Mouse (Mus musculus) myocyte (in vitro differentiated cells): ENCODE results near the gene Akr1c12. TPM values are rescaled to one million over a fixed set of nuclear protein-coding genes. Genes with fewer than 3 reads are reported as not detected.

Experiments
- H3K27me3 ChIP-seq: one replicate; pipeline ENCODE4 v1.6.1; 2011; ENCODE audit not compliant: control insufficient read depth, insufficient read depth, insufficient read length
- H3K36me3 ChIP-seq: one replicate; pipeline ENCODE4 v1.6.1; 2011; ENCODE audit not compliant: control insufficient read depth, insufficient read depth
- H3K4me2 ChIP-seq: one replicate; pipeline ENCODE4 v1.6.1; 2011; ENCODE audit warnings: low read depth, control low read depth
- H3K4me3 ChIP-seq: one replicate; pipeline ENCODE4 v1.5.1; 2011; ENCODE audit warnings: mild to moderate bottlenecking, control low read depth, moderate library complexity
- H3K79me2 ChIP-seq: one replicate; pipeline ENCODE4 v1.6.1; 2011; ENCODE audit not compliant: control insufficient read depth, insufficient read depth
- H3ac ChIP-seq: one replicate; pipeline ENCODE4 v1.6.1; 2011; ENCODE audit not compliant: control insufficient read depth, insufficient read length
- CEBPB ChIP-seq: IDR thresholded peaks from 2 replicates; pipeline ENCODE4 v1.6.1; 2011; ENCODE audit warnings: mild to moderate bottlenecking, moderate library complexity; ENCODE audit not compliant: poor library complexity, insufficient read depth, severe bottlenecking
- E2F4 ChIP-seq: IDR thresholded peaks from one replicate; pipeline ENCODE4 v1.6.1; 2011; ENCODE audit warnings: mild to moderate bottlenecking, control low read depth, moderate library complexity; ENCODE audit not compliant: insufficient read depth
- MAX ChIP-seq: IDR thresholded peaks from one replicate; pipeline ENCODE4 v1.6.1; 2011; ENCODE audit warnings: low read depth, mild to moderate bottlenecking, control low read depth
- MYOD1 ChIP-seq, 3 experiments: IDR thresholded peaks; one replicate each; pipeline ENCODE4 v1.6.1; 2011; ENCODE audit warnings: control low read depth in 2 of 3, low read depth in 2 of 3, mild to moderate bottlenecking in 2 of 3, moderate library complexity in 1 of 3; ENCODE audit not compliant: insufficient read length in 2 of 3, control insufficient read depth in 1 of 3
- MYOG ChIP-seq, 3 experiments: IDR thresholded peaks; one replicate each; pipeline ENCODE4 v1.6.1; 2011; ENCODE audit warnings: control low read depth in 2 of 3, low read depth in 2 of 3, mild to moderate bottlenecking in 2 of 3; ENCODE audit not compliant: insufficient read length in 2 of 3, control insufficient read depth in 1 of 3, insufficient read depth in 1 of 3
- POLR2A ChIP-seq: IDR thresholded peaks from one replicate; pipeline ENCODE4 v1.6.1; 2011; ENCODE audit warnings: low read depth, mild to moderate bottlenecking, control low read depth, moderate library complexity; ENCODE audit not compliant: insufficient read length
- POLR2AphosphoS2 ChIP-seq: IDR thresholded peaks from one replicate; pipeline ENCODE4 v1.6.1; 2011; ENCODE audit warnings: low read depth, control low read depth; ENCODE audit not compliant: insufficient read length
- REST ChIP-seq: IDR thresholded peaks from one replicate; pipeline ENCODE4 v1.6.1; 2011; ENCODE audit warnings: mild to moderate bottlenecking, control low read depth, moderate library complexity; ENCODE audit not compliant: insufficient read depth, insufficient read length
- SRF ChIP-seq: IDR thresholded peaks from one replicate; pipeline ENCODE4 v1.6.1; 2011; ENCODE audit warnings: low read depth; ENCODE audit not compliant: control insufficient read depth, insufficient read length
- TCF12 ChIP-seq: IDR thresholded peaks from one replicate; pipeline ENCODE4 v1.6.1; 2011; ENCODE audit warnings: mild to moderate bottlenecking, control low read depth; ENCODE audit not compliant: poor library complexity, insufficient read depth, severe bottlenecking
- TCF3 ChIP-seq: IDR thresholded peaks from one replicate; pipeline ENCODE4 v1.6.1; 2011; ENCODE audit warnings: low read depth, control low read depth; ENCODE audit not compliant: insufficient read length
- USF1 ChIP-seq: IDR thresholded peaks from one replicate; pipeline ENCODE4 v1.6.1; 2011; ENCODE audit warnings: low read depth, mild to moderate bottlenecking, control low read depth, moderate library complexity
- polyA plus RNA-seq: library from polyadenylated mRNA; unstranded; fragments of >200 nt; fragmentation: generic; extraction: Trizol; gene quantifications from one replicate; pipeline ENCODE4 v1.2.1, GENCODE M21; 2012; ENCODE audit warnings: missing spikeins

The Akr1c12 gene
- polyA plus RNA-seq, 1 experiment = 2.1 TPM

GRCm38 (mm10) chr13:4233536-4234172 lies 45.6 kb downstream of the Akr1c12 start:
- no peaks in the 10 kb centered on the region for H3K36me3 ChIP-seq
- H3K4me3 ChIP-seq = no peak overlapping the region
- H3K4me2 ChIP-seq = no peak overlapping the region
- H3K27me3 ChIP-seq = no peaks in the 10 kb centered on the region
- H3ac ChIP-seq = no peak overlapping the region
- no peaks in the 10 kb centered on the region for H3K79me2 ChIP-seq
- TF ChIP-seq SRF (no peak), USF1 (no peak), REST (no peak), TCF3 (no peak), TCF12 (no peak)

GRCm38 (mm10) chr13:4233135-4233534 lies 46.1 kb downstream of the Akr1c12 start:
- Histone ChIP-seq H3K79me2 (no peaks in the 10 kb centered on the region), H3K36me3 (no peaks in the 10 kb centered on the region), H3K27me3 (no peaks in the 10 kb centered on the region), H3K4me2 (no peak overlapping the region), H3K4me3 (no peak overlapping the region), H3ac (no peak overlapping the region)
- TF ChIP-seq POLR2AphosphoS2 = no peak
- no peak for TF ChIP-seq TCF12
- no peak for TF ChIP-seq TCF3
- no peak for TF ChIP-seq POLR2A
- TF ChIP-seq MYOD1 (IDR thresholded peaks at IDR 0.05; ENCODE audit: control insufficient read depth in 1 of 3, insufficient read length in 2 of 3, low read depth in 2 of 3) = no peak
- no peak for TF ChIP-seq MYOG (IDR thresholded peaks at IDR 0.05; ENCODE audit: control insufficient read depth in 1 of 3, insufficient read depth in 1 of 3, insufficient read length in 2 of 3, low read depth in 2 of 3)
- TF ChIP-seq REST = no peak
- no peak for TF ChIP-seq SRF
- no peak for TF ChIP-seq MAX
- TF ChIP-seq USF1 = no peak
- no peak for TF ChIP-seq CEBPB
- TF ChIP-seq E2F4 = no peak

GRCm38 (mm10) chr13:4230841-4231623 lies 48.2 kb downstream of the Akr1c12 start:
- no peaks in the 10 kb centered on the region for H3K36me3 ChIP-seq
- no peaks in the 10 kb centered on the region for H3K79me2 ChIP-seq
- no peak overlapping the region for H3K4me3 ChIP-seq
- TF ChIP-seq MAX = no peak
- no peak for TF ChIP-seq TCF3
- TF ChIP-seq CEBPB = no peak
- no peak for TF ChIP-seq POLR2AphosphoS2
- no peak for TF ChIP-seq USF1
- no peak for TF ChIP-seq SRF
- TF ChIP-seq MYOG (IDR thresholded peaks at IDR 0.05; ENCODE audit: control insufficient read depth in 1 of 3, insufficient read depth in 1 of 3, insufficient read length in 2 of 3, low read depth in 2 of 3) = no peak
- TF ChIP-seq REST = no peak
- TF ChIP-seq E2F4 = no peak
- TF ChIP-seq POLR2A = no peak
- no peak for TF ChIP-seq MYOD1 (IDR thresholded peaks at IDR 0.05; ENCODE audit: control insufficient read depth in 1 of 3, insufficient read length in 2 of 3, low read depth in 2 of 3)
- no peak for TF ChIP-seq TCF12
- H3K4me2 ChIP-seq = no peak overlapping the region
- no peak overlapping the region for H3ac ChIP-seq
- no peaks in the 10 kb centered on the region for H3K27me3 ChIP-seq

- Histone ChIP-seq H3K4me3 (no peak within 1 kb of the TSS), H3K27me3 (no peaks in the 10 kb centered on the region), H3K36me3 (no peaks in the 10 kb centered on the region), H3ac (no peak within 1 kb of the TSS), H3K79me2 (no peaks in the 10 kb centered on the region), H3K4me2 (no peak within 1 kb of the TSS)
- TF ChIP-seq USF1 (no peak), REST (no peak)
Measured at GRCm38 (mm10) chr13:4228441-4228840, 50.8 kb downstream of the Akr1c12 start, which contains the start of gene Akr1c19. Gene Akr1c19, plus strand, starts transcription at chr13:4228700.

Other genes with a start within 250 kb of the Akr1c12 start
- gene Akr1c14, start 230.4 kb downstream of the Akr1c12 start, polyA plus RNA-seq = 0.05 TPM
- not detected for gene Akr1c18, start 128.8 kb downstream of the Akr1c12 start, polyA plus RNA-seq
- gene Akr1c13, start 88.3 kb downstream of the Akr1c12 start, polyA plus RNA-seq = 12.2 TPM
- gene Akr1c19, start 50.7 kb downstream of the Akr1c12 start, polyA plus RNA-seq = not detected
- gene Akr1c6, start 154.9 kb upstream of the Akr1c12 start, polyA plus RNA-seq = not detected
- not detected for gene Akr1c20, start 243.9 kb upstream of the Akr1c12 start, polyA plus RNA-seq